Mouse (Mus musculus) lung, postnatal 36 days (tissue): Measurements from ENCODE around the gene Olfr1274-ps.
"Not testable (repeated sequence)": the region's sequence is repeated elsewhere in the genome, so short reads cannot be mapped to it uniquely, and the experiment has no call there.

Source experiments
- DNase-seq: peaks from one replicate; pipeline ENCODE4 v3.0.0; 2022; ENCODE audit warnings: mixed read lengths

Gene Olfr1274-ps

DNA sequence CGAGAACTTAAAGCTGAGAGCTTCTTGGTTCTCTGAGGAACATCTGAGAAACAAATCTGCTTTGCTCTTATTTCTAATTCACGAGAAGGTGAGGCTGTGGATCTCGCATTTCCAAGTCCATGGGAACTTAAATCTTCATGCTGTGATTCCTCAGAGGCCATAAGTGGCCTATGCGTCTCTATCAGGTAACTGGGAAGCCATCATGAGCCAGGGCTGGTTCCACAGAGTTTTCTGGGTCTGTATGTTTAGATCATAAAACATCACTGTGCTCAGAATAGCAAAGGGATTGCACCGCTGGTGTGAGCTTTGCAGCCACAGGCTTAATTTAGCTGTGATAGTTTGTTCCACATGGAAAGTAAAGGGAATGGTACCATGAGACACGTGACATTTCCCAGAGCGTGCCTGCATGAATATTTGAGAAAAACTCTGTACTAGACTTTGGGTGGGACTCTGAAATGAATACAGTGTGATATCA is at the start of gene Olfr1274-ps:
TSS of gene Olfr1274-ps (plus strand) at position 51 of the 475 bp plus-strand sequence.
- DNase-seq, result not testable (repeated sequence)

DNA sequence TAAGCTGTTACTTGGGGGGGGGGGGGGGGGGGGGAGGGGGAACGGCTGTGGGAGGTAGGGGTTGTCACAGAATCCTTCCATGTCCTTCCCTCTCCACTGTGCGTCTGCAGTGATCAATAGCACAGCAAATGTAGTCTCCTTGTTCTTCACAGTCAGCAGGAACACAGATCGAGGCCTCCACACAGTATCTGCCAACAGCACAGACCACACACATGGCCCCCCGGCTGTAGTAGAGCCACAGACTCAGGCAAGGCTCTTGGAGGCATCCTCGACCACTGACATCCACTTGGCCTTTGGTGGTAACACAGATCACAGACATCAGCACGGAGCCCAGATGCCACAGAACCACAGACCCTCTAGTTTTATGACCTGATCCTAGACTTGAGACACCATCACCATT is 47.4 kb upstream of the Olfr1274-ps start:
- DNase-seq, result not testable (repeated sequence)

DNA sequence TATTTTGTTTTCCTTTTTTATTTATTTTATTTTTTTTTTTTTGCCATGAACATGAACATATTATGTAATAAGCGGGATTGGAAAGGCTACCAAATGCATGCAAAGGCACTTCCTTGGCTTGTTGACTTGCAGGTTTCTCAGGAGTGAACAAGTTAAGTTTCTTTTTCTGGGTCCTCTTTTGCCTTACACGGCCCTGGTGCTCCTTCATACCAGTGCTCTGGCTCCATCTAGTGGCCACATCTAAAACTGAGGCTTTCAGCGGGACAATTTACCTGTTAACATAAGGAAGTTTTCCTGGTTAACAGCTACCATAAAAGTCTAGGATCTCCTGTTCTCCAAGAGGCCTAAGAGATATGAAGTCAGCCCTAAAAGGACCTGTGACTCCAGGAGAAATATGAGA is 46.9 kb upstream of the Olfr1274-ps start:
- DNase-seq, result not testable (repeated sequence)

DNA sequence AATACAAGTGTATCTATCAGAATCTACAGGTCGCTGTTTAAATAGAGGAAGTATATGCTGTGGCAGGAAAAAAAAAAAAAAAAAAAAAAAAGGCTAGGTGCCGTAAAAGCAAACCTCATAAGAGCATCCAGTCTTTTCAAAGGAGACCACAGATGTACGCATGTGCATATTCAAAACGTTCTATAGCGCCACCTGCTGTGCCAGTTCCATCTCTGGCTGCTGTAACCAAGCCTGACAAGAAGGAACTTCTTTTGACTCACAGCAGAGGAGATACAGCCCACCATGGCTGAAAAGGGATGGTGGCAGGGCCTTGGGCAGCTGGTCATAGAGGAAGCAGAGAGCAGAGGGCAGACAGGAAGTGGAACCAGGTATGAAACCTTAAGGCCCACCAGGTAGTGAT is 39.3 kb upstream of the Olfr1274-ps start:
- not testable (repeated sequence) for DNase-seq

DNA sequence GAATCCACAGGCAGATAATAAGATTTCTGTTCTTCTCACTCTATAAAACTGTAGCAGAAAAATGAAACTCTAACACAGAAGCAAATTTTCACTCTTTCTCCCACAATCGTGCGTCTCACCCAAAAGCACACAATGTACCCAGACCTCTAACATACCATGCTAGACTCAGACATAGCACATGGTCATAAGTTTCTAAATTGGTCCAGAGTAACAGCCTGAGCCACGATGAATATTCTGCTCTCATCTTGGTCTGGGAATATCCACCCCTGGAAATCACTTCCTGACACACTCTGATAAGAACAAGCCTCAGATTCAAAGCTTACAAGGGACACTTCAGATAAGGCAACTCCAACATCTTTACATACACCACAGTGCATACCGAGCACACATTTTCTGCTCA is 38.3 kb upstream of the Olfr1274-ps start:
- DNase-seq, result not testable (repeated sequence)

- DNase-seq, result not testable (repeated sequence)
Measured at GRCm38 (mm10) chr2:90414110-90414821, 15.8 kb downstream of the Olfr1274-ps start.

DNA sequence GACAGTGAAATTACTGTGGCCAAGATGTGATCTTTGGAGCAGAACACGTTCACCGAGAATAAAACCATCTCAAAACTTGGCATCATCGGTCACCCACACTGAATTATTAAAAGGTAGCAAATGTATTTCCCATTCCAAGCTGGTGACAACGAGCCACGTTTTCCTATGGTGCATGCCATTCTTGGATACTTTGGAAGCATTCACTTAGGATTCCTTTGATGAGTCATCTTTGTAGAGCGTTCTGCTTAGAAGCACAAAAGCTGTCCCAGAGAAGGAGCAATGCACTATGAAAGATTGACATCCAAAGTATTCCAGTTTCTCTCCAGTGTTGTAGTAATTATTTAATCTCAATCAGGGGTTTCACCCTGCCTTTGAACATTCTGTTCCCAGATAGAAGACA is 23.8 kb downstream of the Olfr1274-ps start:
- not testable (repeated sequence) for DNase-seq

DNA sequence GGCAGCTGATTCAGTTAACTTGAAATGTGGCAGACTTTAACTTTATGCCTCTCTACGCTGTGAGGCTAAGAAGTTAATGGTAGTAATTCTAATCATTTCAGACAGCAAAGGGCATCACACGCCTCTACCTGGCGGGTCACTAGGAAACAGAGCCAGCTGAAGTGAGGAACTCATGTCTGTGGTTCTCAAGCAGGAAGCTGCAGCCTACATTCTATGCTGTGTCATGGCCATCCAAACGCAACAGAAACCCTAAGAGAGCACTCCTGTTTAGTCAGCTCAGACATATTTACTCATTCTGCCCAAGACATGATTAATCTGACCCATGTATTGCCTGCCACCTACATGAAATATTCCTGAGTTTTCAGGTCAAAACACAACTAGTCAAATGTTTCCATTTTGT is 26.5 kb downstream of the Olfr1274-ps start:
- not testable (repeated sequence) for DNase-seq

DNA sequence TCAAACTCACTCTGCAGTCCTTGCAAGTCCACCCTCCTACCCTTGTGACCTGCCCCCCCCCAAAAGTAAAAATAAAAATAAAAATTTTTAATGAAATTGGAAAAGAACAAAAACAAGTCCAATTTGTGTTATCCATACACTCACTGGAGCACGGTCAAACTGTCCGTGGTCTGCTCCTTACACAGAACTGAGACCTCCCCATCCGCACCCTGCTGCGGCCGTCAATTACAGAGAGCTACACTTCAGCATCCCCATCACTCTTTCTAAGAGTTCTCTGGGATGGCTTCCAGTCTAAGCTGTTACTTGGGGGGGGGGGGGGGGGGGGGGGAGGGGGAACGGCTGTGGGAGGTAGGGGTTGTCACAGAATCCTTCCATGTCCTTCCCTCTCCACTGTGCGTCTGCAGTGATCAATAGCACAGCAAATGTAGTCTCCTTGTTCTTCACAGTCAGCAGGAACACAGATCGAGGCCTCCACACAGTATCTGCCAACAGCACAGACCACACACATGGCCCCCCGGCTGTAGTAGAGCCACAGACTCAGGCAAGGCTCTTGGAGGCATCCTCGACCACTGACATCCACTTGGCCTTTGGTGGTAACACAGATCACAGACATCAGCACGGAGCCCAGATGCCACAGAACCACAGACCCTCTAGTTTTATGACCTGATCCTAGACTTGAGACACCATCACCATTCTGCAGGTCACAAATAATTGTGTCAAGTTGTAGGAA is 30.7 kb downstream of the Olfr1274-ps start:
- not testable (repeated sequence) for DNase-seq

DNA sequence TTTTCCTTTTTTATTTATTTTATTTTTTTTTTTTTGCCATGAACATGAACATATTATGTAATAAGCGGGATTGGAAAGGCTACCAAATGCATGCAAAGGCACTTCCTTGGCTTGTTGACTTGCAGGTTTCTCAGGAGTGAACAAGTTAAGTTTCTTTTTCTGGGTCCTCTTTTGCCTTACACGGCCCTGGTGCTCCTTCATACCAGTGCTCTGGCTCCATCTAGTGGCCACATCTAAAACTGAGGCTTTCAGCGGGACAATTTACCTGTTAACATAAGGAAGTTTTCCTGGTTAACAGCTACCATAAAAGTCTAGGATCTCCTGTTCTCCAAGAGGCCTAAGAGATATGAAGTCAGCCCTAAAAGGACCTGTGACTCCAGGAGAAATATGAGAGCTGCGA is 31.3 kb downstream of the Olfr1274-ps start:
- DNase-seq, result not testable (repeated sequence)

DNA sequence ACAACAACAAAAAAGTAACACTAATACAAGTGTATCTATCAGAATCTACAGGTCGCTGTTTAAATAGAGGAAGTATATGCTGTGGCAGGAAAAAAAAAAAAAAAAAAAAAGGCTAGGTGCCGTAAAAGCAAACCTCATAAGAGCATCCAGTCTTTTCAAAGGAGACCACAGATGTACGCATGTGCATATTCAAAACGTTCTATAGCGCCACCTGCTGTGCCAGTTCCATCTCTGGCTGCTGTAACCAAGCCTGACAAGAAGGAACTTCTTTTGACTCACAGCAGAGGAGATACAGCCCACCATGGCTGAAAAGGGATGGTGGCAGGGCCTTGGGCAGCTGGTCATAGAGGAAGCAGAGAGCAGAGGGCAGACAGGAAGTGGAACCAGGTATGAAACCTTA is 39.0 kb downstream of the Olfr1274-ps start:
- not testable (repeated sequence) for DNase-seq

- DNase-seq, result not testable (repeated sequence)
Measured at GRCm38 (mm10) chr2:90440169-90440568, 41.7 kb downstream of the Olfr1274-ps start.

- not testable (repeated sequence) for DNase-seq
Measured at GRCm38 (mm10) chr2:90441811-90442210, 43.3 kb downstream of the Olfr1274-ps start.

DNA sequence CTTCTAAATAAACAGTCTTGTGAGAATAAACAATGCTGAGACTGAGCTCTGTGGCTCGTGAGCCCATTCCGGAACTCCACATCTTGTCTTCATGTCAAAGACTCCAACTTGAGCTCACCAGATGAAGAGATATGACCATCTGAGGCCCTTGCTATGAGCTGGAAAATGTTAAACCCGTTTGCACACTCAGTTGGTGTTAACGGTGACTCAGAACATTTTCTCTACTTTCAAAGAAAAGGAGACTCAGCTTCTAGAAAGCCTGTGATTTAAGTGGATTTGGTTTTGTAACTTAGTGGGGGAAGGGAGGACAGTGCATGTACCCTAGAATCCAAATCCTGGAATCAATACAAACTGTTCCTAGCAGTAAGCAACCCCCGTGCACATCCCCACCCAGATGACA is 45.3 kb downstream of the Olfr1274-ps start:
- DNase-seq, result no peak

- DNase-seq, result peak; percentile 62
Measured at GRCm38 (mm10) chr2:90448967-90449740, 50.7 kb downstream of the Olfr1274-ps start.

DNA sequence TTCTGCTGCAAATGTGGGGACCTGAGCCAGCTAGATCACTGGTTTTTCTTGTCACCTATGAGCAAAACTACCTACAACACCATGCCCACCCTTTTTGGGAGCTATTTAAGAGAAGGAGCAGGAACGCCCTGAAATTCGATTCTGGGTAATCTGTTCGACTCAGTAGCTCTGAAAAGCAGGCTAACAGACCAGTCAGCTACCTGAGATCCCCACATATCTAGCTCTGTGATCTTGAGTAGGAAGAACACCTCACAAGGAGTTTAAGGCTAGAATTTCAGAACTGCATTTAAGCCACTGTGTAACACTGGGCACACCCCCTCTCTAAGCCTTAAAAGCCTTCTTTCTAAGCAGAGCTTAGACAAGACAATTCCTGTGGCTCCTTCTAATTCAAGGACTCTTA is 53.9 kb downstream of the Olfr1274-ps start:
- DNase-seq, result no peak
